Mouse (Mus musculus): ENCODE results near the gene Ptcd3.
A peak's percentile ranks its signal among the peaks of the same experiment; 100 is the strongest.

DNA sequence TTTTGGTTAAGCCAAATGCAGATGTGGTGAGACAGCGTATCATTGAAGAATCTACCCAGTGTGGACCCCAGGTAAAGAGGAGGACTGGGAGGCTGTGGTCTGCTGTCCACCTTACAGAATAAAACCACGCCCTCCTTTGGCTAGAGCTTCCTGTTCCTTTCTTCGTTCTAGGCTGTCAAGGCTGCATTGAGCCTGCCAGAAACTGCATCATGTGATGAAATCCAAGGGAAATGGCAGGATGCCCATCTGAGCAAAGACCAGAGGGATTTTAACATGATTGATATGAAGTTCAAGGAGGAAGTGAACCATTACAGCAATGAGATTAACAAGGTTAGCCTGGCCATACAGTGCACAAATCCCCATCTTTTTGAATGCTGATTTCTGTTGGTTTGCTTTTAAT is 42.0 kb upstream of the Ptcd3 start:
- TF ChIP-seq CTCF (IDR thresholded peaks at IDR 0.05 in 2 of 3, conservative IDR thresholded peaks at IDR 0.05 in 1 of 3; ENCODE audit: control insufficient read depth in 1 of 3, insufficient read depth in 1 of 3, low read depth in 2 of 3, low read length in 3 of 3, poor library complexity in 1 of 3, severe bottlenecking in 1 of 3) (no peak), POLR2AphosphoS2 (IDR thresholded peaks at IDR 0.05; ENCODE audit: low read length) (no peak), EP300 (IDR thresholded peaks at IDR 0.05; ENCODE audit: low read depth in 1 of 2, low read length in 2 of 2) (no peak), MAX (IDR thresholded peaks at IDR 0.05; ENCODE audit: low read length) (no peak), NELFE (IDR thresholded peaks at IDR 0.05; ENCODE audit: low read depth, low read length) (no peak), USF1 (IDR thresholded peaks at IDR 0.05; ENCODE audit: low read depth, low read length) (peak; percentile 70; the same call in 1 of the 2 replicates)
